Comparison of ENCODE assay signal across 8 mouse cellular contexts in the genomic region with DNA sequence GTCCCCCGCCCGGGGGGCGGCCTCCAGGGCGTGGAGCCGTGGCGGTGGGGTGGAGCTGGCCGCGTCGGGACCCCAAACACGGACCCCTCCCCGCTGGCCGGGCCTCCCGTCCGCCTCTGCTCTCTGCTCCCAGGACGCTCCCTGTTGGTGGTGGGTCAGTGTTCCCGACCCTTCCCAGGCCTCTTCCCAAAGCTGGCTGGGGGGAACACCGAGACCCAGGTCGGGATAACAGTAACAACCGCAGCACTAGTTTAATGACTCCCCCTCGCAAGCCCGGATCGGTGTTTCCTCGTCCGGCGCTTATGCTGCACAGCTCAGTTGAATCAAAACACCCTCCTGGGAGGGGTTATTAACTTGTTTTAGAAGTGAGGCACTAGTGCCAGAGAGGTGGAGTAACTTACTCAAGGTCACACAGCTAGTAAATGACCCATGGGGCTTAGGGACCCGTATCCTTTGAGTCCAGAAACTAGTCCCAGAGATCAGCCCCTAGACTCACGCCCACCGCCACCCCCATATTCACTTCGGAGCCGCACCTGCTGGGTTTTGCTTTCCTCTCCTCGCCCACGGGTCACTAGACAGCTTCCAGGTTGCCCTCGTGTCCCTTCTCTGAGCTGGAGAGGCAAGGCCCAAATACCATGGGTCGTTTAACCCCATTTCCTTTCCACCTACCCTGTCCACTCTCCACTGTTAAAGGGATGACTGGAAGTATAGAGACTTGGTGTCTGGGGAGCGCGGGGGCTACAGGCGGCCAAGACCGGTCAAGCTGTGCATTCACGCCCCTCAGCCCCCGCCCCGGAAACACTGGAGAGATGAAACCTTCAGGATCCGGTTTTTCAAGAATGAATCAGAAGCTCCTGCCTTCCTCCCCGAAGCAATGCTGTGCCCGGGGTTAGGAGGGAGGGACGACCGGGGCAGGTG. TPM values are rescaled to one million over a fixed set of nuclear protein-coding genes. Genes with fewer than 3 reads are reported as not detected.
DNase-seq lines count a peak whose midpoint lies in the region; ATAC-seq and TF ChIP-seq lines count a peak whose summit lies in the region.

No protein-coding gene starts in this region.

- no peak overlapping the region for H3K27ac ChIP-seq in forebrain, embryonic 14.5 days (ENCODE audit: low read depth, low read length)
- H3K27ac ChIP-seq in limb, embryonic 11.5 days (replicated peaks; ENCODE audit: low read depth, low read length) = 0 out of 2 replicates have a peak overlapping the region, but pooled peaks have one; percentile 3
- H3K27ac ChIP-seq in midbrain, embryonic 15.5 days = peak overlapping the region; percentile 92

- H3K4me1 ChIP-seq in lung, adult 2 months (ENCODE audit: control insufficient read depth, insufficient read depth, low read length) = peaks cover 8% of the 10 kb centered on the region; the same call in 1 of the 2 replicates
- peaks cover 9% of the 10 kb centered on the region for H3K4me1 ChIP-seq in forebrain, embryonic 14.5 days (ENCODE audit: control insufficient read depth, insufficient read depth, low read length)
- peaks cover 7% of the 10 kb centered on the region; the same call in 1 of the 2 replicates for H3K4me1 ChIP-seq in limb, embryonic 11.5 days (ENCODE audit: control insufficient read depth, insufficient read depth, low read length)
- H3K4me1 ChIP-seq in midbrain, embryonic 15.5 days = peaks cover 22% of the 10 kb centered on the region

- H3K36me3 ChIP-seq in forebrain, embryonic 14.5 days (ENCODE audit: control insufficient read depth, insufficient read depth, low read length) = 0 out of 2 replicates have a peak, but pooled peaks cover 6% of the 10 kb centered on the region
- no peaks in the 10 kb centered on the region; the same call in 1 of the 2 replicates for H3K36me3 ChIP-seq in limb, embryonic 11.5 days (ENCODE audit: control insufficient read depth, insufficient read depth, low read length)
- H3K36me3 ChIP-seq in midbrain, embryonic 15.5 days (replicated peaks) = no peaks in the 10 kb centered on the region

- no peak for TF ChIP-seq POLR2A in lung, adult 2 months (IDR thresholded peaks at IDR 0.05; ENCODE audit: borderline replicate concordance, extremely low read depth, low read depth, low read length)

- ATAC-seq in forebrain, embryonic 14.5 days = no peak; the same call in 1 of the 2 replicates
- ATAC-seq in limb, embryonic 11.5 days (ENCODE audit: insufficient number of reproducible peaks, low FRiP score, low TSS enrichment, low read depth) = no peak; the same call in 1 of the 2 replicates
- peak; percentile 55 for ATAC-seq in midbrain, embryonic 15.5 days (replicated peaks)

- peak overlapping the region; percentile 88 for H3K9ac ChIP-seq in forebrain, embryonic 14.5 days (ENCODE audit: low read length)
- peak overlapping the region; percentile 70 for H3K9ac ChIP-seq in limb, embryonic 11.5 days (ENCODE audit: low read length)
- peak overlapping the region; percentile 67 for H3K9ac ChIP-seq in midbrain, embryonic 15.5 days

- H3K9me3 ChIP-seq in forebrain, embryonic 14.5 days (replicated peaks; ENCODE audit: control insufficient read depth, low read length) = no peaks in the 10 kb centered on the region
- H3K9me3 ChIP-seq in limb, embryonic 11.5 days (ENCODE audit: control insufficient read depth, low read length) = no peaks in the 10 kb centered on the region
- no peaks in the 10 kb centered on the region for H3K9me3 ChIP-seq in midbrain, embryonic 15.5 days

- peak overlapping the region; percentile 84 for H3K4me3 ChIP-seq in lung, adult 2 months (replicated peaks; ENCODE audit: extremely low read depth, low read depth, low read length)
- H3K4me3 ChIP-seq in forebrain, embryonic 14.5 days (ENCODE audit: low read depth, low read length) = peak overlapping the region; percentile 92
- peak overlapping the region; percentile 76 for H3K4me3 ChIP-seq in limb, embryonic 11.5 days (ENCODE audit: low read depth, low read length)
- peak overlapping the region; percentile 77 for H3K4me3 ChIP-seq in midbrain, embryonic 15.5 days

- WGBS in lung, adult 2 months = under 1% methylated on average over 46 of the region's 46 CpGs
- WGBS in forebrain, embryonic 14.5 days = 2% methylated on average over 46 of the region's 46 CpGs
- 3% methylated on average over 42 of the region's 46 CpGs for WGBS in limb, embryonic 11.5 days
- 2% methylated on average over 46 of the region's 46 CpGs for WGBS in midbrain, embryonic 15.5 days

- H3K4me2 ChIP-seq in forebrain, embryonic 14.5 days (ENCODE audit: low read length) = peak overlapping the region; percentile 74
- H3K4me2 ChIP-seq in limb, embryonic 11.5 days (ENCODE audit: low read depth, severe bottlenecking) = peak overlapping the region; percentile 92
- peak overlapping the region; percentile 93 for H3K4me2 ChIP-seq in midbrain, embryonic 15.5 days

- TF ChIP-seq CTCF in lung, adult 2 months (IDR thresholded peaks at IDR 0.05; ENCODE audit: insufficient read depth, low read length) = no peak

- peak; percentile 29 for DNase-seq in lung, adult 2 months
- no peak for DNase-seq in lung, postnatal 25 days (ENCODE audit: low spot score)
- DNase-seq in ZHBTc4 (ENCODE audit: low read depth, low spot score) = peak; percentile 64
- no peak for DNase-seq in forebrain, embryonic 14.5 days (ENCODE audit: low spot score)
- no peak for DNase-seq in limb, embryonic 11.5 days (ENCODE audit: low spot score)
- DNase-seq in layer of hippocampus, adult 9-10 months (ENCODE audit: low spot score) = no peak
- DNase-seq in gastrocnemius, postnatal 25 days = no peak

- H3K27me3 ChIP-seq in forebrain, embryonic 14.5 days (replicated peaks; ENCODE audit: control insufficient read depth, insufficient read depth, low read length) = no peaks in the 10 kb centered on the region
- no peaks in the 10 kb centered on the region for H3K27me3 ChIP-seq in limb, embryonic 11.5 days (ENCODE audit: control insufficient read depth, insufficient read depth, low read length)
- no peaks in the 10 kb centered on the region for H3K27me3 ChIP-seq in midbrain, embryonic 15.5 days (replicated peaks)

RNA-seq across cellular contexts. Expression of a gene that starts 0.5 kb away (rescaled TPM):
- 58.6 and 67.0 TPM in 2 replicates for polyA plus RNA-seq in lung, adult 2 months (2012; rRNA removed)
- polyA plus RNA-seq in forebrain, embryonic 14.5 days (2014; fragmentation: Nextera tagmentation; extraction: Ambion mirVana) = 108 and 122 TPM in 2 replicates
- 163 and 178 TPM in 2 replicates for polyA plus RNA-seq in limb, embryonic 11.5 days (2014; fragmentation: Nextera tagmentation; extraction: Ambion mirVana)
- polyA plus RNA-seq in midbrain, embryonic 15.5 days (2015; fragmentation: Nextera tagmentation; extraction: Ambion mirVana) = 128 and 132 TPM in 2 replicates
- total RNA-seq in gastrocnemius, postnatal 25 days (2021) = 10 to 100 TPM; 18.9 to 20.4 TPM

RNA-seq across cellular contexts. Expression of a gene that starts 13.5 kb away (rescaled TPM):
- polyA plus RNA-seq in lung, adult 2 months (2012; rRNA removed) = 6.8 and 7.8 TPM in 2 replicates
- 0.27 and 0.63 TPM in 2 replicates for polyA plus RNA-seq in forebrain, embryonic 14.5 days (2014; fragmentation: Nextera tagmentation; extraction: Ambion mirVana)
- polyA plus RNA-seq in limb, embryonic 11.5 days (2014; fragmentation: Nextera tagmentation; extraction: Ambion mirVana) = 0.59 and 1.6 TPM in 2 replicates
- polyA plus RNA-seq in midbrain, embryonic 15.5 days (2015; fragmentation: Nextera tagmentation; extraction: Ambion mirVana) = 0.92 and 1.7 TPM in 2 replicates
- under 1 TPM; 0.13 to 0.15 TPM for total RNA-seq in gastrocnemius, postnatal 25 days (2021)

RNA-seq across cellular contexts. Expression of a gene that starts 45.0 kb away (rescaled TPM):
- polyA plus RNA-seq in lung, adult 2 months (2012; rRNA removed) = 23.5 and 26.4 TPM in 2 replicates
- polyA plus RNA-seq in forebrain, embryonic 14.5 days (2014; fragmentation: Nextera tagmentation; extraction: Ambion mirVana) = 30.1 and 43.0 TPM in 2 replicates
- 75.6 and 78.2 TPM in 2 replicates for polyA plus RNA-seq in limb, embryonic 11.5 days (2014; fragmentation: Nextera tagmentation; extraction: Ambion mirVana)
- 65.2 and 65.5 TPM in 2 replicates for polyA plus RNA-seq in midbrain, embryonic 15.5 days (2015; fragmentation: Nextera tagmentation; extraction: Ambion mirVana)
- total RNA-seq in gastrocnemius, postnatal 25 days (2021) = 1 to 10 TPM; 4.6 to 6.0 TPM

RNA-seq across cellular contexts. Expression of a gene that starts 45.2 kb away (rescaled TPM):
- 416 and 565 TPM in 2 replicates for polyA plus RNA-seq in lung, adult 2 months (2012; rRNA removed)
- polyA plus RNA-seq in forebrain, embryonic 14.5 days (2014; fragmentation: Nextera tagmentation; extraction: Ambion mirVana) = 806 and 815 TPM in 2 replicates
- polyA plus RNA-seq in limb, embryonic 11.5 days (2014; fragmentation: Nextera tagmentation; extraction: Ambion mirVana) = 679 and 704 TPM in 2 replicates
- polyA plus RNA-seq in midbrain, embryonic 15.5 days (2015; fragmentation: Nextera tagmentation; extraction: Ambion mirVana) = 1,118 and 1,124 TPM in 2 replicates
- 100 to 1,000 TPM; 313 to 489 TPM for total RNA-seq in gastrocnemius, postnatal 25 days (2021)

RNA-seq across cellular contexts. Expression of a gene that starts 46.0 kb away (rescaled TPM):
- polyA plus RNA-seq in lung, adult 2 months (2012; rRNA removed) = 148 and 168 TPM in 2 replicates
- 20.9 and 21.9 TPM in 2 replicates for polyA plus RNA-seq in forebrain, embryonic 14.5 days (2014; fragmentation: Nextera tagmentation; extraction: Ambion mirVana)
- polyA plus RNA-seq in limb, embryonic 11.5 days (2014; fragmentation: Nextera tagmentation; extraction: Ambion mirVana) = 28.8 and 30.1 TPM in 2 replicates
- polyA plus RNA-seq in midbrain, embryonic 15.5 days (2015; fragmentation: Nextera tagmentation; extraction: Ambion mirVana) = 31.7 and 31.9 TPM in 2 replicates
- 10 to 100 TPM; 34.4 to 47.5 TPM for total RNA-seq in gastrocnemius, postnatal 25 days (2021)

Comparison
In these comparisons a context has a peak if more than half of its experiments do, and no peak if none do; other contexts are left out.
1. DNase-seq: peak in lung, adult 2 months (single experiment) and ZHBTc4 (single experiment); none in lung, postnatal 25 days (single experiment), forebrain, embryonic 14.5 days (single experiment), limb, embryonic 11.5 days (single experiment), layer of hippocampus, adult 9-10 months (single experiment) and gastrocnemius, postnatal 25 days (single experiment).
2. Peak in every context shown above with its lines, with median percentiles within 50 percentile points of each other: H3K4me3 ChIP-seq, H3K4me2 ChIP-seq and H3K9ac ChIP-seq.